Mouse (Mus musculus) cerebellum, adult 11 months (tissue): ENCODE results near the gene Ttc28.
A peak's percentile ranks its signal among the peaks of the same experiment; 100 is the strongest.

Experiments used
- DNase-seq: peaks from one replicate; pipeline ENCODE4 v3.0.0; 2022

The Ttc28 gene

DNA sequence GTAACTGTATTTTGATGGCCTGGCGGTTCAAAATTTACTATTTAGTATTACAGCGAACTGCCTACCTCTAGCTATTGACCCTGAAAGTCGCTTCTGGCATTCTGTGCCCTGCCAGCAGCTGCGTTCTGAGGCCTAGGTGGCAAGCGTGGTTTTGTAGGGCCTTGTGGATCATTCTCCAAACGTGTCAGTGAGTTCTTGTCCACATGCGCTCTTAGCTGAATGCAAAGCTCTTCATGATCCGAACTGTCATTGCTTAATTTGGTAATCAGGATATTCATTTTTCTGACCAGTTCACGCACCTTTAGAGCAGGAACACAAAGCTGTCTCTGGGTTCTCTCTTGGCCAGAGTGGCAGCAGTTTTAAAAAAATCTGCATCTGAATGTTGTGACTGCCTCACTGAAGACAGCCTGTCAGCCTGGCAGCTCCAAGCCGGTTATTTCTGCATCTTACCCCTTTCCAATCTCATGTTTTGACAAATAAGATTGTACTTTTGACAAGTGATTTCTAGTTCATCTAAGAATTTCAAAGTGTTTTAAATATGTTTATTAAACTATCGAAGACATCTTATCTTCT, 88.0 kb downstream of the Ttc28 start:
- no peak for DNase-seq

- no peak for DNase-seq
These were observed 89.0 kb downstream of the Ttc28 start for GRCm38 (mm10) chr5:110968566-110968965.

DNA sequence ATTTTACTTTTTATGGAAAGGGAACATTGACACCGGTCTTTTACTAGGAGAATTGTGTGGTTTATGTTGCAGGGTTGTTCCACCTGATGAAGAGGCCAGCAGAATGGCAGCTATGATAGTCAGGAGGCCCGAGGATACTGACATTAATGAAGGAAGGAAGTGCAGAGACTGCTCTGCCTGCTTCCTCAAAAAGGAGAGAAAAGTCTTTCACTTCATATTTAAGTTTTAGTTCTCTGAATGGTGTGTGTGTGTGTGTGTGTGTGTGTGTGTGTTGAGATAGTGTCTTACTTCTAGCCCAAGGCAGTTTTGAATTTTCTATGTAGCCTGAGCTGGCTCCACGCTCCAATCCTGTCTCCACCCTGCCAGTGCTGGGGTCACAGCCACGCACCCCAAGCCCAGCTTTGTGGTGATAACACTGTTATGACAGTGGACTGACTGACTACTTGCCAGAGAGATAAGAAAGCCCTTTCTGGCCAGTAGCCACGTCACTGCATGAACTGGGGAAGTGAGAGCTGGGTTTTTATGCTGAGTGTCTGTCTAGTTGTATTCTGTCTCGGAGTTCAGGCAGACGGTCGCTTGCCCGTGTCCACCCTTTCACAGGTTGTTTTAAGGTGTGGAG, 90.7 kb downstream of the Ttc28 start:
- no peak for DNase-seq

GRCm38 (mm10) chr5:110976721-110977120, 97.1 kb downstream of the Ttc28 start:
- DNase-seq: no peak

- DNase-seq: no peak
These were observed 98.2 kb downstream of the Ttc28 start for GRCm38 (mm10) chr5:110977796-110978195.

- peak; percentile 48 for DNase-seq
These were observed 98.9 kb downstream of the Ttc28 start for GRCm38 (mm10) chr5:110978461-110978860.

- peak; percentile 22 for DNase-seq
These were observed 99.6 kb downstream of the Ttc28 start for GRCm38 (mm10) chr5:110979011-110979860.

GRCm38 (mm10) chr5:110979861-110980346, 100.3 kb downstream of the Ttc28 start:
- no peak for DNase-seq

GRCm38 (mm10) chr5:110980576-110980975, 101.0 kb downstream of the Ttc28 start:
- DNase-seq: no peak

DNA sequence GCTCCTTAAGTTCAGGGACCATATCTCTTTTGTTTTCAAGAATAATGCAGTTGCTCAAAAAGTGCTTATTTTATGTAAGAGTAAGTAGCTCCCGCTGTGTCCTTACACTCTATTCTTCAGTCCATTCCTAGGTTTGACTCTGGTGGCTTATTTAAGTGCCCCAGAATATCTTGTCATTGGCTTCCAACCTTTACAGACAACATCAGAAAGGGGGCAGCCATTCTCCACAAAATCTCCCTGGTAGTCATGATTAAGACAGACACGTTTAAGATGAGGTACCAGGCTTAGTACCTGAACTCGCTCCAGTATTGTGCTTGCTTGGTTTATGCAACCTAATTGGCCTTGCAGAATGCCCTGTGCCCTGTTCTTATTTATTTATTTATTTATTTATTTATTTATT, 102.8 kb downstream of the Ttc28 start:
- DNase-seq: no peak

GRCm38 (mm10) chr5:110984136-110984681, 104.6 kb downstream of the Ttc28 start:
- no peak for DNase-seq

DNA sequence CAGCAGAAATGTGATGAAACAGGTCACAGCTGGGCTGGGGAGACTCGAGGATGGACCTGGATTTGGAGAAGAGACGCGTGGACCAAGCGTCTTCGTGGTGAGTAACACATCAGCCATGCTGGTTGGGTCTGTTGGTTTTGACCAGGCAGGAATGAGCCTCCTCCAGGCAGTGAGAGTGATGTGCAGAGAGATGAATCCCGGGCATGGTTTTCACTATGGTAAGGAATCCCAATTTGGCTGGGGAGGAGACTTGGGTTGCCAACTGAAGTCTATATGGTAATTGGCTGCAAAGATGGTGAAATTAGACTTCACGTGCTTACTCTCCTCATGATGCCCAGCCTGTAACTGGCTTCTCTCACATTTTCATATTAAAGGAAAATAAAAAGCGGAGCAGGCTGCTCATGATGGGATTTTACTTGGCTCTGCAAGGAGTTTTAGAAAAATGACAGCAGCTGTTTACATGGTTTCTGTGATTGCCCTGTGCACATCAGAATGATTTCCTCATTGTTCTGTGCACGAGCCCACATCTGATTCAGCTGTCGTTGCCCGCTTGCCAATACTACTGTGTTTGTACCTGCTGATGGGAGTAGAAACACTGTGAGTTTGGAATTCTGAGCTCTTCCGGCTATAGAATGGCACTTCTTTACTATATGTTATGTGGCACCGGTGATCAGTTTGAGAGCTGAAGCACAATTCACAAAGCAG, 117.4 kb downstream of the Ttc28 start:
- no peak for DNase-seq

DNA sequence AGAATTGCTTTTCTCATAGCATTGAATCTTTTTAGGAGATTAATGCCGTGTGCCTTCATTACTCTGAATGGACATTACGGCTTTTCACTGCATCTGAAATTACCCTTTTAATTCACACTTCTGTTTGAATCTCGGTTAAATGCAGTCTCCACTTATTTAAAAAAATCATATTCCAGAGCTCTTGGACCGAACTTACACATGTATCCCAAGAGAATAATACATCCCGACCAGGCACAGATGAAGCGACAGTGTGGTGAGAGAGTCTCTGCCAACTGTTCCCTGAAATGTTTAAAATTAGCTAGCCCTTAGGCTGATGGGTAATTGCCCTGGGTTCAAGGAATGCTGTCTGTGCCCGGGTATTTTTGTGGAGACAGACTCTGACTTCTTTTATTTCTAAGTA, 118.1 kb downstream of the Ttc28 start:
- DNase-seq: no peak

GRCm38 (mm10) chr5:110998298-110998697, 118.7 kb downstream of the Ttc28 start:
- DNase-seq: no peak

- no peak for DNase-seq
These were observed 121.3 kb downstream of the Ttc28 start for GRCm38 (mm10) chr5:111000953-111001352.

- DNase-seq: no peak
These were observed 123.6 kb downstream of the Ttc28 start for GRCm38 (mm10) chr5:111003220-111003619.

DNA sequence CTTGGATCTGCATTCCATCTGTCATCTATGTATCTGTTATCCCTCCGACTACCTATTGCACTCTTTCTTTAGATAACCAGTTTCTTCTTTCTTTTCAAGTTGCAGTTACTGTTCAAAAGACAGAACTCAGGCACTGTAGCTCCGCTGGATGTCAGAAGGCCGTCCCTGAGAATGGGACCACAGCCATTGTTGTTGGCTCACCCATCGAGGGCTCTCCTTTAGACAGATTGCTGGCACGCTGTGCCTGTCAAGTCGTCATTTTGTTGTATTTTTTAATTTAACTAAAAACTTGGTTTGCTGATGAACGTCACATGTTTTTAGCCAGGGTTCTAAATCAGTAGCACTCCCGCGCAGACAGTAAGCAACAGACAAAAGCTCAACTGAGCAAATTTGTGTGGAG, 124.1 kb downstream of the Ttc28 start:
- DNase-seq: no peak

DNA sequence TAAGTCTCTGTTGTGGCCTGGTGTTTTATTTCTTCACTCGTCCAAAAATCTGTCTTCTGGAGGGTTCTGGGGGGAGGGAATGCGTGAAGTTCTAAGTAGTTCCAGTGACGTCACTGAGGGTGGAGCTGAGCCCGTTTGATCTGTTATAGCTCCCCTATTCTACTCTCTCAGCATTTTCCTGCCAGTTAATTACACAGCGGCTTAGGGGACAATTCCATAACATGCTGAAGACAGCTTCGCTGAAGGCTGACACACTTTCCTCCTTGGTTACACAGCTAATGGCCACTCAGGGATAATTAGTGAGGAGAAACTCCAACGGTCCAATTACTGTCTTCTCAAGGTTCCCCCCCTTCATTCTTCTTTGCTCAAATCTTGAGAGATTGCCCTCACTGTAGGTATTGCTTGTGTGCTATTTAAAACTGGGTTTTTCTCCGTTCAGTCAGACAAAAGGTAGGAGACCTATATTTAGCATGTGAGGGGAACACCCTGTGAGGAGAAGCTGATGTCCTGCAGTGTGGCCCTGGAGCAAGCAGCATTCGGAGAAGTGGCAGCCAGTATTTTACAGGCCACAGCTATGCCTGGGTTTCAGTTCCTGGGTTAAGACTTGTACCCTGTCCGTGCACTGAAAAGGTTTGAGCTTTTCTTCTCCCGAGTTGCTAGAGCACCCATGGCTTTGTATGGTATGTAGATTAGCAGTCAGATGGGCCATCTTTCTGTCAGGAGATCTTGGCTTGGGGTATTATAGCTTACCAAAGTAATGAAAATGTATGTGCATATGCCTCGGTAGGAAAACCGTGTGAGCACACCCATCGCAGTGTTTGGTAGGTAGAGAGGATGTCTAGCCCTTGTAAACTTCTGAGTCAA, 126.9 kb downstream of the Ttc28 start:
- peak; percentile 36 for DNase-seq

DNA sequence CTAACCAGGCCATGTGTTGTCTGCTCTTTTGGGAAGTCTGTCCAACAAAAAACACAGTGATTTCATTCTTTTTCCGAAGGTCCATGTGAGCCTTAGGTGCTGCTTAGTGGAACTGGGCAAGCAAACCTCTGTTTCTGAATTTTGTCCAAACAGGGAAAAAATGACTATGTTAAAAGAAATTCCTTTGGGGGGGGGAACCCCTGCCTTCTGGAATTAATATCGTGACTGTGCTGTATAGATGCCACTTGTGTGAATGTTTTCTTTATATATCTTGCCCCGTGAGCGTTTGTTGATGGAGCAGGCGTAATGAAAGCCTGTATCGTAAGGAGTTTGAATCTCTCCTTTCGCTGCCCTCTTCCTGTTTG, 127.5 kb downstream of the Ttc28 start:
- no peak for DNase-seq

DNA sequence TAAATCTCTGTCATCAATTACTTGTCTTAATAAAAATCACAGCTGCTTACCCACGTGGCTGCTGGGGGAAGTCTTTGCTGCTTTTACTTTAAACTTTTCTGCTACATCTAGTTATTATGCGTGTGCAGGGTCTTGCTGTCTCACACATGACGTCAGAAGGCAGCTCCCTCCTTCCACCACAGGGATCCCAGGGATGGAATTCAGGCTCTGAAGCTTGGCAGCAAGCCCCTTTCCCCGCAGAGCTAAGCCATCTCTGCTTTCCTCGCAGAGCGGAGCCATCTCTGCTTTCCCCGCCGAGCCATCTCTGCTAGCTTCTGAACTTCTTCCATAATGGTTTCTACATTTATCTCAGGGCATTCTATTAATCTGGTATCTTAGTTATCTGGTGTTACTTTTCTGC, 128.3 kb downstream of the Ttc28 start:
- DNase-seq: peak; percentile 16

DNA sequence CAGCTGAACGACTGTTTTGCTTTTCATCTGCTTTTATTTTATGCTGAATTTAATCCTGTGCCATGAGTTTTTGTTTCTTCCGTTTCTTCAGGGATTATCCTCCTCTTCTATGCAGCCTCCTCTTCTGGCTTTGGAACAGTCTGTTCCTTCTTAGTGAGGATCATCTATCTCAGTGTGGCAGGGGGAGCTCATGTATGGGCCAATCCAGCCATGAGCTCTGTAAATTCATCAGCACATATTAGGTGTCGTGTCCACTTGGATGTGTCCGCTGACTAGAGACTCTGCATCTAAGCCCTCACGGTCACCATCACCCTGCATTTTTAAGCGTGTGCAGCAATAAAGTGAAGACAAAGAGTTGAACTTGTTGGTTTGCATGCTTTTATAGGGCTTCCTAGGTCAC, 128.8 kb downstream of the Ttc28 start:
- DNase-seq: no peak

- DNase-seq: no peak
These were observed 131.7 kb downstream of the Ttc28 start for GRCm38 (mm10) chr5:111011271-111011670.
